Mouse (Mus musculus) G1E (cell line): ENCODE measurements around the gene Ttll11.

Experiments
- CTCF ChIP-seq: IDR thresholded peaks from 2 replicates; pipeline ENCODE4 v1.5.1; 2012; ENCODE audit warnings: low read depth, low read length, inconsistent platforms, mixed read lengths
- GATA1 ChIP-seq: IDR thresholded peaks from 2 replicates; pipeline ENCODE4 v1.6.1; 2012; ENCODE audit warnings: borderline replicate concordance, low read length, inconsistent platforms, mixed read lengths
- POLR2AphosphoS5 ChIP-seq: IDR thresholded peaks from 2 replicates; pipeline ENCODE4 v1.6.1; 2012; ENCODE audit warnings: low read depth, low read length, inconsistent platforms; ENCODE audit not compliant: insufficient replicate concordance

DNA sequence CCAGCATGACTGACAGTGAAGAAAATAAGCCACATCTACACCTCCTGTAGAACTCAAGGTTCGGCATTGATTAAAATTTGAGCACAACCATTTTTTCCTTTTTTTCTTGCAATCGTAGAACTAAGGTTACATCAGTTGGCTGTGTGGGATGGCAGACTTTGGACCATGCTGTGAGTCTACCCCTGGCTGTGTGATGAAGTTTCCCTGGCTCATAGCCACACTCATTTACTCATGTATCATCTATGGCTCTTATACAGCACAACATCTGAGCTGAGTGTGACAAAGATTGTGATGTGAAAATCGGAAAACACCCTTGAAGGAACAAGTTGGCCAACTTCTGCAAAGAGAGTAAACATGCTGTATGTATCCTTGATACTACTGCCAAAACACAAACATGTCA, 56.8 kb downstream of the Ttll11 start:
- TF ChIP-seq GATA1 (no peak), CTCF (no peak), POLR2AphosphoS5 (no peak)
